Mouse (Mus musculus) brown adipose tissue, adult 24 weeks (tissue): ENCODE data around the gene Zap70. TPM values are rescaled to one million over a fixed set of nuclear protein-coding genes. Genes with fewer than 3 reads are reported as not detected.

Source experiments
- H3K27ac ChIP-seq: fragments of 200-500 bp; replicated peaks from 2 replicates; pipeline ENCODE4 v1.5.1; 2012; ENCODE audit warnings: low read depth, mild to moderate bottlenecking, low read length
- H3K4me1 ChIP-seq: fragments of 200-500 bp; 2 replicates; pipeline ENCODE4 v1.6.1; 2012; ENCODE audit warnings: low read length, mixed read lengths; ENCODE audit not compliant: control insufficient read depth, insufficient read depth, insufficient read length
- H3K4me3 ChIP-seq: fragments of 200-500 bp; 2 replicates; pipeline ENCODE4 v1.5.1; 2012; ENCODE audit warnings: low read depth, mild to moderate bottlenecking, low read length, moderate library complexity; ENCODE audit not compliant: insufficient read depth
- polyA plus RNA-seq: library from polyadenylated mRNA; stranded (reverse); fragments of >200 nt; gene quantifications from 2 replicates; pipeline ENCODE4 v1.2.4, GENCODE M21; 2012; ENCODE audit not compliant: missing spikeins, insufficient read depth, insufficient read length

Gene Zap70
- polyA plus RNA-seq = not detected in 2 replicates

DNA sequence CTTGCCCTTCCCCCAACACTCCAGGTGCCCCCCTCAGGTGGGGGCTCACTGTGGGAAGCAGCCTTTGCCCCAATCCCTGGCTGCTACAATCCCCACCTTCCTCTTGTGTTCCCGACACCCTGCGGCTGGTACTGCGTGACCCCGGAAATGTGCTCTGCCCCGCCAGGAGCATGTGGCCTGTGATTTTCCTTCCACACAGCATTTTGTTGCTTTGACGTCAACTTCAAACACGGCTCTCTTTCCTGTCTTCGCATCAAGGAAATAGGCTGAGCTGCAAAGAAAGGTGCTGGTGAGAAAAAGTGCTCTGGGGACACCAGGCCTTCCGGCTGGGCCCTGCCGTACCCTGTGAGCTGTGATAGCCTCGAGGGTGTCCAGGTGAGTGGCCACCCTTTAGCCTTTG is at the start of gene Zap70:
Zap70 (plus strand) TSS at position 231 of the 400 bp plus-strand sequence.
- Histone ChIP-seq H3K4me3 (no peak within 1 kb of the TSS), H3K27ac (no peak within 1 kb of the TSS), H3K4me1 (no peaks in the 10 kb centered on the region)

DNA sequence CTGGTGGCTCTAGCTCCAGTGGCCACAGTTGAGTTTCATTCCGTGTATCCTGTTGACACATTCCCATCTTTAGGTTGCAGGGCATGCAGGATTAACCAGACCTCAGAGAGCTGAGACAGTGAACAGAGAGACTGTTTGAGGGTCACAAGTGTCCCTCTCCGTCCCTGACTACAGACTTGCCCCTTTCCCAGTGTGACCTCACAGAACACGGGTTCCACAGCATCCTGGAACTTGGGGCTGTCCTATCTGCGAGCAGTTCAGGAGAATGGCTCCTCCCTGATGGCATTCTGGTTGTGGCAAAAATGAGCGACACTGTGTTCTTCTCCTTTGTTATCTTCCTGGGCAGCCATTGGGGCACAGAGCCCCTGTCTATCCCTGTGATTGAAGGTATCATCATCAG is 47.3 kb upstream of the Zap70 start, which contains the start of gene Actr1b:
Actr1b (minus strand) TSS at position 112 of the 400 bp plus-strand sequence.
- Histone ChIP-seq H3K4me3 (no peak within 1 kb of the TSS), H3K27ac (no peak within 1 kb of the TSS), H3K4me1 (no peaks in the 10 kb centered on the region)

DNA sequence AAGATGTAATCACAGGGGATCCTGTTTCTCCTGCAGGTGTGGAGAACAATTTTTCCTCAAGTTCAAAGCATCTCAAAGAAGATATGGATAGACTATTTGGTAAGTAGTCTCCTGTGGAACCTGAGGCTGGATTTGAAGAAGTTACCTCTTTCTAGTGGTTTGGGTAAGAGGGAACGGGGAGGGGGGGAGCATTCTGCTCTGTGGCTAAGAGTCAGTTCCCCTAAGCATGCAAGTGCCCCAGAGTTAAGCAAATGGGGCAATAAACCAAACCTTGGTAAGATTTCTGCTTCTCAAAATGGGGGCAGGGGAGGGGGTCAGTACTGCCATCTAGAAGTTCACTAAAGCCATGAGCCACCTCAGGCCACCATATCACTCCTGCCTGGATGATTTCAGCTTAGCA is 42.8 kb upstream of the Zap70 start:
- Histone ChIP-seq H3K27ac (no peak overlapping the region), H3K4me3 (no peak overlapping the region), H3K4me1 (no peaks in the 10 kb centered on the region)

DNA sequence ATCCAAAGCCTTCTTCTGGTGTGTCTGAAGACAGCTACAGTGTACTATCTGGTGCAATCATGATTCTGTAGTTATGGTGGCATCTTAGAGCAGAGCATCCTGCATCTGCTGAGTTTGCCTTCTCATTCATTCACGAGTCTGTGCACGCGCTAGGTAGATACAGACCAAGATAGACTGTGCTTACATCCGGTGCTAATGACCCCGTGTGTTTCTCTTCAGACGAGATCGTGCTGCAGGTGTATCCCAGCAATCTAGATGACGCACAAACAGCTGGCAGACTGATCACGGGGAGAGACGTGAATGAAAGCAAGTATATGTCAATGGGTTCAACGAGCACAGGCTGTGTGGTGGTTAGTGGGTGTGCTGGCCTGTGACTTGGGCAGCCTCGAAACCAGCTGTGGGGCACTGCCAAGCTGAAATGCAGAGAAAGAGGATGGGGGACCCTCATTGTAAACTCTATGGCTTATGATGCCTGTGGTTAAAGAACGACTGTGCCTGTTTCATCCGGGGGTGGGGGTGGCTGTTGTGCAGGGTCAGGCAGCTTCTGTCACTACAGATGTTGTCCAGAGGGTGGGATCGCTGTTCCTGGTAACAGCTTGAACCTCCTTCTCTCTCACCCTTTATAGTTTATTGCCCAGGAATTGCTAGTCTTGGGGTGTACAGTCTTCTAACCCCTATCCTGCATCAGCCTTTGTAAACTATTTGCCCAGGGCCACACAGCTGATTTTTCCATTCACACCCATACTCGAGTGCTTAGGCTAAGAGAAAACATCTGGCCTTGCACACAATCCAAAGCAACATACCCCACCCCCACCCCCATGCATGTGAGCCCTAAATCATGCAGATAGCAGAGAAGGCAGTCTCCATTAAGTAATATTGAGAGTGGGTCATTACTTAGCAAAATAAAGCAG is 38.2 kb upstream of the Zap70 start:
- Histone ChIP-seq H3K4me1 (no peaks in the 10 kb centered on the region), H3K4me3 (no peak overlapping the region), H3K27ac (no peak overlapping the region)

DNA sequence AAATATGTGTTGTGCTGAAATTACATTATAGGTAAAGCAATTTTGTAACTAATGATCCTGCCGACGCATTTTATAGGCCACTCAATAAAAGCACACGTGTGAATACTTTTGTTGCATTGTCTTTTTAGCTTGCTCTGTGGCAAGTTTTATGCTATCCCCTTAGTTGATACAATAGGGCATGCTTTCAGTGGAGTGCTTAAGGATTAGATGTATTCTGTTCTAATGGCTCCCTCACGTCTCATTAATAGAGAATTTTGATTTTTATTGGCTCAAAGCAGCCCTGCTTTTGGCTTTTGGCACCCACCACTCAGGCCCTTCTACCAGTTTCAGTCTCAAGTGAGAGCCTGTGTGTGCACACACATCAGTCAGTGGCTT is 37.6 kb upstream of the Zap70 start:
- Histone ChIP-seq H3K27ac (no peak overlapping the region), H3K4me3 (no peak overlapping the region), H3K4me1 (no peaks in the 10 kb centered on the region)

DNA sequence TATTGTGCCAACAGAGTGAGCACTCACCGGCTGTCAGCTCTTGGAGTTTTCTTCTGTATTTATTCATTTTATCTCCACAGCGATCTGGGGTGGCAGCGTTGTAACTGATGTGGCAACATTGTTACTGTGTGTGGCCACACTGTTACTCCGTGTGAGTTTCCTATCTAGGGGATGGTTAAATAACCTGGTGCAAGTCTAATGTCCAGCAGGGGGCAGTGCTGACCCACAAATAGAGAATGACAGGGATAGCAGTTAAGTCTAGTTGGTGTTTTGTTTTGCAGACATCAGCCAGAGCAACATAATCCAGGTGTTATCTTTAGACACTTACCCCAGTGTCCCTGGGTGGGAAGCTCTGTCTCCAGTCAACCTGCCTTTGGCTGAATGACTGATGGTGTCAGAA is 24.3 kb upstream of the Zap70 start:
- no peak overlapping the region for H3K27ac ChIP-seq
- no peak overlapping the region for H3K4me3 ChIP-seq

DNA sequence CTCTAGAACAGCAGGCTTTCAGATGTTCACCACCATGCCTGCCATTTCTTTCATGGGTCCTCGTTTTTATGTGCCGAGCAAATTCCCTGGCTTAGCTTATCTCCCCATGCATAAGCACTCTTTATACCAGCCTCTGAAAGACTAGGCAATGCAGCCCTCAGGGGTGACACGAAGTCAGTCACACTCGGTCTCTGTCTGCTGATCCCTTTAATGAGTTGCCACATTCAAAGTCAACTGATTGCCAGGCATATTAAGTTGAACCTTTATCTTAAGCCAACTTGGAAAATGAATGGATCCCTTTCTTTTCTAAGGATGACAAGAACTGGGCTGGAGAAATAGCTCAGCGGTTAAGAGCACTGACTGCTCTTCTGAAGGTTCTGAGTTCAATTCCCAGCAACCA is 22.4 kb upstream of the Zap70 start:
- H3K4me3 ChIP-seq = no peak overlapping the region
- no peak overlapping the region for H3K27ac ChIP-seq
- no peaks in the 10 kb centered on the region for H3K4me1 ChIP-seq

More for the DNA sequence above, 24.3 kb upstream of the Zap70 start:
- no peaks in the 10 kb centered on the region for H3K4me1 ChIP-seq

DNA sequence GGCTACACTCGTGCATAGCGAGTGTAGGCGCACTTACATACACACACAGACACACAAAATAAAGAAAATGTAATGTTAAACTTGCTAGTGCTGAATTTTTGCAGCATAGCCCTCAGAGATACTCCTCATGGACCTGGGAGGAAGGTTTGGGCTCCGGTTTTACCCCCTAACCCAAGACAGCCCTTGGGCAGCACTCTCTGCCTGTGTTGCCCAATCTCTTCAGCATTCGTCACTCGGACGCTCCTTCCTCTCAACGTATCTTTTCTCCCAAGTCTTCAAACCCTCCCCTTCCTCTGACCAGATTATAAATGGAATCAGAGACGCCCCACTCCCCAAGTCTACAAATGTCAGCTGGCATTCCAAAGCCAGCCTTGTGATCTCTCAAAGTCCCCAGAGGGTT is 18.6 kb upstream of the Zap70 start:
- Histone ChIP-seq H3K27ac (no peak overlapping the region), H3K4me3 (no peak overlapping the region), H3K4me1 (no peaks in the 10 kb centered on the region)

DNA sequence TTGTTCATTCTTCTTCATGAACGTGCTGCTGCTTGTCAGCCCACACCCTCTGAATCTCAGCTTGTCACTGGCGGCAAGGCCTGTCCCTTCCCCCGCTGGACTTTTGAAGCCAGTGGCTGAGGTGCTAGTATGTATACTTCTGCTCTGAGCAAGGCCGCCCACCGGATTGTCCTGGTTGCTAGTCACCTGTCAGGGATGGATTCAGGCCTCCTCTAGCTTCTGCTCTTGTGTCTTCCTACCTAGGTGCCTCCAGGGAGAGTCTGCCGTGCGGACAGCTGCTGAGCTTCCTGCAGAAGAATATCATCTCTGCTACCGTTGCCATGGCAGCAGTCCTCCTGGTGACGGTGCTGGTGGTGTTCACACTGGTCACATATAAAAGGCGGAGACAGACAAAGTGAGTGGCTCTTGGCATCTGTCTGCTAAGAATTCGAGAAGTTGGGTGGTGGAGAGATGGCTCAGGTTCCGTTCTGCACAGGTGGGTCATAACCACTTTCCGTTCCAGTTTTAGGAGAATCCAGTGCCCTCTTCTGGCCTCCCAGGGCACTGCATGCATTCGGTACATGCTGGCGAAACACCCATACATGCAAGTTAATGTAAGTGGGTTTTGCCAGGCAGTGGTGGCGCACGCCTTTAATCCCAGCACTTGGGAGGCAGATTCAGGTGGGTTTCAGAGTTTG is 17.2 kb upstream of the Zap70 start:
- Histone ChIP-seq H3K4me3 (no peak overlapping the region), H3K4me1 (no peaks in the 10 kb centered on the region), H3K27ac (no peak overlapping the region)

DNA sequence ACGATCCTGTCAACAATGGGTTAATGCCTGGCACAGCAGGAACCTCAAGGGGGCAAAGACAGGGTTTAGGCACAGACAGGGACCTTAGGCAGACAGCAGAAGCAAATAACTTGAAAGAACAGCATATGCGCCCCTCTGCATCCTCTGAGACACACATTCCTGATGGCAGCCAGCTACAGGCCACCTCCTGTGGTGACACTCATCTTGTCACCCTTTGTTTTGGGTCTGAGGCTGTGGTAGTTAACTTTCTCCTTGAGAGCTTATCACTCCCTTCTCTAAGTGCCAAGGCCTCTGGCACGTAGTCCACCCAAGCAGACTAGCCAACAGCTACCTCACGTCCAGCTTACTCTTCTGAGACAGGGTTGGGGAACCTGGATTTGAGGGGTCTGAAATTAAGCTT is 15.9 kb upstream of the Zap70 start:
- no peak overlapping the region for H3K4me3 ChIP-seq
- H3K4me1 ChIP-seq = no peaks in the 10 kb centered on the region
- H3K27ac ChIP-seq = no peak overlapping the region

DNA sequence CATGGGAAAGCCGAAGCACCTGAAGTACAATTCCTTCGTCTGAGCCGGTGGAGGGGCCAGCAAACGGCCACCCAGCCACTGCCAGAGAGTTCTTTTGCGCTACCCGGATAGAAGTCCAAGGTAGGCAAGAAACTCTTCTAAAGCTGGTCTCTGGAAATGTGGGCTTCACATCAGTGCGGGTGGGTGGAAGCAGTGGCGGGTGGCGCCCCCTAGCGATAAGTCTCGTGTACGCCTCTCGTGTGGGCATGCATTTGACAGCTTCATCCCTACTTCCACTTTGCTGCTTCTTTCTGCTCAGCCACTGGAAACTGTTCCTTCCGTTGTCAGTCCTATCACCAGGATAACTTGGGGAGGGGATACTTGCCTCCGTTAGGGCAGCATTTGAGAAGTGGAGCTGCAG is 15.1 kb upstream of the Zap70 start:
- Histone ChIP-seq H3K27ac (no peak overlapping the region), H3K4me3 (no peak overlapping the region), H3K4me1 (no peaks in the 10 kb centered on the region)

DNA sequence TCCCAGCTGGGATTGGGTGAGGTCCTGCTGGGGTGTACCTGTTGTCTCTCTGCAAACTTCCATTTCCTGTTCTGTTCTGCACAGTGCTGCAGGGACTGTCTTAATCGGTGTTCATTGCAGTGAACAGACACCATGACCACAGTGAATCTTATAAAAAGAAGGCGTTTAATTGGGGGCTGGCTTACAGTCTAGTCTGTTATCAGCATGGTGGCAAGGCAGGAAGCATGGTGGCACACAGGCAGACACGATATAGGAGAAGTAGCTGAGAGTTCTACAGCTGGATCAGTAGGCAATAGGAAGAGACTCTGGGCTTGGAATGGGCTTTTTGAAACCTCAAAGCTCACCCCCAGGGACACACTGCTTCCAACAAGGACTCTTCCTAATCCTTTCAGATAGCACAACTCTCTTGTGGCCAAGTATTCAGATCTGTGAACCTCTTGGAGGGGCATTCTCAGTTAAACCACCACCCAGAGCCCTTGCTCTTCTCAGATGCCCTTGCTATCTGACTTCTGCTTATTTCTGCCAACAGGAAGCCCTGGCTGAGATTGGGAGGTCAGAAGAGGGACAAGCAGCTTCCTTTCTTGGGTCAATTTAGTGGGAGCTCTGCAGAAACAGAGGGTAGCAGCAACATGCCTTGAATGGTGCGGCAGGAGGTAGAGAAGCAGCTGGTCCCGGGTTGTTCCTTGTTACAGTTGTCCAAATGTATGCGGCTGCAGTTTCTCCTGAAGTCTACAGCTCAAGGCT is 7.5 kb upstream of the Zap70 start:
- no peak overlapping the region for H3K27ac ChIP-seq
- H3K4me1 ChIP-seq = no peaks in the 10 kb centered on the region
- H3K4me3 ChIP-seq = no peak overlapping the region

DNA sequence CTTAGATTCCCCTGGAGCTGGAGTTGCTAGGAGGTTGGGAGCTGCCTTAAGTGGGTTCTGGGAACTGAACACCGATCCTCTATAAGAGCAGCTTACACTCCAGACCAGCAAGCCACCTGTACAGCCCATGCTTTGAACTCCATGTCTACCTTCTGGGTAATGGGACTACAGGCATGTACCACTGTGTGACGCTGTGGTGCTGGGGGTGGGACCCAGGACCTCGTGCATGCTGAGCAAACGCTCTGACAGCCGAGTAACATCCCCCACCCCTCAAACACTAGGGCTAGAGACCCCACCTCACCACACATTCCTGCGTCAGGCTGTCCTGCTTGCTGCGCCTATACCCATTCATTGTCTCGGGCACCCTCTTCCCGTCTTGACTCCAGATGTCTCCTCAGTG is 3.0 kb upstream of the Zap70 start:
- H3K27ac ChIP-seq = no peak overlapping the region
- no peak overlapping the region for H3K4me3 ChIP-seq
- no peaks in the 10 kb centered on the region for H3K4me1 ChIP-seq

DNA sequence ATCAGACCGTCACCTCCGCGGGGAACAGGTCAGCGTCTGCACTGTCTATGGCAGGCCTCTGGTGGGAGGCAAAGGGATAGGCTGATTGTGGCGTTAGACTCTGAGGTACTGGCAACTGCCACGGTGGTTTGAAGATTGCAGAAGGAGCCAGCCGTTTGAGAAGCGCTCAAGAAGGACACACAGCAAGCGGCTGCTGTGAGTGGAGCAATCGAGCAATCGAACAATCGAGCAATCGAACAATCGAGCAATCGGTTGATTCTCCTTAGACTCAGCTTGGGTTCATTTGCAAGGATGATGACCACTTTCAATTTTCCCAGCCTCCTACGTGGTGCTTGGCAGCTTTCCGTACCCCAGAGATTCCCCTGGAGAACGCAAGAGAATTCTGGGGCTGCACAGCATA is 2.5 kb upstream of the Zap70 start:
- Histone ChIP-seq H3K4me1 (no peaks in the 10 kb centered on the region), H3K4me3 (no peak overlapping the region), H3K27ac (no peak overlapping the region)

DNA sequence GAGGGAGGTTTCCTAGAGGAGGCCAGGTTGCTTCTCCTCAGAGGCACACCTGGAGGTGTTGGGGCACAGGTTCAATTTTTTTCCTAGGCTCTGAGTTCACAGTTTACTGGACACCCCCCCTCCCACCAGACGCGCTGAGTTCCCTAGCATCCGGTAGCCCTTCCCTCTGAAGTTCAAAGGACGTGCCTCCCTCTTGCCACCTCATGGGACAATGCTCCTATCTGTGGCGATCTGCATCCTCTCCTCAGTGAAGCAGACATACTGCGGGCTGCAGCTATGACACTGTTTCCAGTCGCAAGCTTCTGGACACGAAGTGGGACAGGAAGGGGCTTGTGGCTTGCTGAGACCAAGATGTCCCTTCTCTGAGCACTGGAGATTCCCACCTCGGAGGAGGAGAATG is 1.2 kb upstream of the Zap70 start:
- Histone ChIP-seq H3K4me3 (no peak overlapping the region), H3K4me1 (no peaks in the 10 kb centered on the region), H3K27ac (no peak overlapping the region)
